Mouse (Mus musculus) colon, adult 2 months (tissue): Measurements from ENCODE around the gene Mbd3l2. TPM values are rescaled to one million over a fixed set of nuclear protein-coding genes. Genes with fewer than 3 reads are reported as not detected.

Experiments used
- polyA plus RNA-seq: library from polyadenylated mRNA; depleted of rRNA; stranded (reverse); fragments of >200 nt; gene quantifications from 2 replicates; pipeline ENCODE4 v1.2.3, GENCODE M21; 2012; rRNA removed

The Mbd3l2 gene
- not detected in 2 replicates for polyA plus RNA-seq

GRCm38 (mm10) chr9:18430354-18430753, at the start of gene Mbd3l2:
Mbd3l2 (plus strand) TSS chr9:18430654.

GRCm38 (mm10) chr9:18402895-18403294, 27.6 kb upstream of the Mbd3l2 start, which contains the start of gene Naalad2:
Naalad2 (minus strand) TSS chr9:18402995.

GRCm38 (mm10) chr9:18404118-18404517, 26.3 kb upstream of the Mbd3l2 start, which contains the start of gene Ubtfl1:
Ubtfl1 (plus strand) TSS chr9:18404418.

GRCm38 (mm10) chr9:18478168-18478567, 47.7 kb downstream of the Mbd3l2 start, which contains the start of the genes Zfp558 and Mbd3l1:
Zfp558 (minus strand) TSS chr9:18478268.
Mbd3l1 (plus strand) TSS chr9:18478359.

Other genes starting within 250 kb of the Mbd3l2 start
- 19.0 and 20.0 TPM in 2 replicates for gene Chordc1, start 138.5 kb upstream of the Mbd3l2 start, polyA plus RNA-seq
- gene Naalad2, start 27.7 kb upstream of the Mbd3l2 start, polyA plus RNA-seq = 0.10 and 0.15 TPM in 2 replicates
- not detected in 2 replicates for gene Ubtfl1, start 26.2 kb upstream of the Mbd3l2 start, polyA plus RNA-seq
- gene Zfp558, start 47.6 kb downstream of the Mbd3l2 start, polyA plus RNA-seq = 0.21 and 0.26 TPM in 2 replicates
- gene Mbd3l1, start 47.7 kb downstream of the Mbd3l2 start, polyA plus RNA-seq = not detected in 2 replicates
- gene Muc16, start 243.9 kb downstream of the Mbd3l2 start, polyA plus RNA-seq = 0.26 and 0.37 TPM in 2 replicates